Mouse (Mus musculus) brain, adult 2 months (tissue): ENCODE data around the gene Fam120a.
A peak's percentile ranks its signal among the peaks of the same experiment; 100 is the strongest.

Experiments
- DNase-seq: peaks from one replicate; pipeline ENCODE4 v3.0.0; 2011; ENCODE audit warnings: low read depth, low spot score

Fam120a gene

GRCm38 (mm10) chr13:48853475-48853874, 114.3 kb downstream of the Fam120a start:
- DNase-seq: peak; percentile 21

GRCm38 (mm10) chr13:48852859-48853258, 115.0 kb downstream of the Fam120a start:
- no peak for DNase-seq

GRCm38 (mm10) chr13:48851719-48852118, 116.1 kb downstream of the Fam120a start:
- DNase-seq: no peak

- DNase-seq: peak; percentile 84
Observed at GRCm38 (mm10) chr13:48850771-48851170, 117.0 kb downstream of the Fam120a start.

- DNase-seq: peak; percentile 67
Observed at GRCm38 (mm10) chr13:48850326-48850725, 117.5 kb downstream of the Fam120a start.

- peak; percentile 72 for DNase-seq
Observed at GRCm38 (mm10) chr13:48849155-48849554, 118.7 kb downstream of the Fam120a start.

- no peak for DNase-seq
Observed at GRCm38 (mm10) chr13:48845308-48845707, 122.5 kb downstream of the Fam120a start.

- DNase-seq: no peak
Observed at GRCm38 (mm10) chr13:48843530-48843929, 124.3 kb downstream of the Fam120a start.

GRCm38 (mm10) chr13:48841905-48842592, 125.8 kb downstream of the Fam120a start:
- no peak for DNase-seq

- no peak for DNase-seq
Observed at GRCm38 (mm10) chr13:48838284-48838683, 129.5 kb downstream of the Fam120a start.

GRCm38 (mm10) chr13:48837537-48837936, 130.3 kb downstream of the Fam120a start:
- no peak for DNase-seq

GRCm38 (mm10) chr13:48830528-48831250, 137.1 kb downstream of the Fam120a start:
- peak; percentile 55 for DNase-seq

- DNase-seq: no peak
Observed at GRCm38 (mm10) chr13:48829780-48830179, 138.0 kb downstream of the Fam120a start.
